Mouse (Mus musculus): ENCODE data around the gene Nckap5l.

Gene Nckap5l

DNA sequence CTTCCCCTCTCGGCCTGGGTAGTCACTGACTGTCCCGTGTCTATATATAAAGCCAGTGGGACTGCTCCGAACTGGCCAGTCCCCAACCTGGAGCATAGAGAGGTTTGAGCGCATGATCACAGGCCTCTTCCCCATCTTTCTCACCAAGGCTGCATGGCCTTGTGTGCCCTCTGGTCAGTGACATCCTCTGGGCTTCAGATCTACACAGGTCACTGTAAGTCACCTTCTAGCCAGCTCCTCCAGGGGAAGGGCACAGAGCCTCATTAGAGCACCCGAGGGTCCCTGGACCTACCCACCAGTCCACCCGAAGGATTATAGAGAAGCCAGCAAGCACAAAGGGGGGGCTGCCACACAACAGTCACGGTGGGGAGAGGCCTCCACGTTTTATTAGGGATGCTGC, 35.9 kb downstream of the Nckap5l start:
- no peak for TF ChIP-seq GATA4 (IDR thresholded peaks at IDR 0.05; ENCODE audit: insufficient replicate concordance, low read length)

DNA sequence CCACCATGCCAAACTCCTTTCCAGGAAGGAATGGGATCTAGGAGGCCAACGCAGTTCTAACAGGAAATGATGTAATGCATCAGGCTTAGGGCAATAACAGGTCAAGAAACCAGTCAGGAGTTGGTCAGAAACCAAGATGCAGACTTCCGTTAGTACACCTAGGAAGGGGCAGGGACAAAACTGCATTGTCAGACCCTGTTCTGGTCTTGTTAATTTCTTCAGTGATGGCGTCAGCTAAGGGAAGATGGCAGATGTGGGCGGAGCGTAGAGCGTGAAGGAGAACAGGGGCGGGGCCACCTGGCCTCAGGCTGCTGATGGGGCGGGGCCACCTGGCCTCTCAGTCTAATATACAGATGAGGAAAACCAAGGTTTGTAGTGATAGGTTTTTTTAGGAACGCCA, 36.4 kb downstream of the Nckap5l start:
- TF ChIP-seq GATA4 (IDR thresholded peaks at IDR 0.05; ENCODE audit: insufficient replicate concordance, low read length): no peak

DNA sequence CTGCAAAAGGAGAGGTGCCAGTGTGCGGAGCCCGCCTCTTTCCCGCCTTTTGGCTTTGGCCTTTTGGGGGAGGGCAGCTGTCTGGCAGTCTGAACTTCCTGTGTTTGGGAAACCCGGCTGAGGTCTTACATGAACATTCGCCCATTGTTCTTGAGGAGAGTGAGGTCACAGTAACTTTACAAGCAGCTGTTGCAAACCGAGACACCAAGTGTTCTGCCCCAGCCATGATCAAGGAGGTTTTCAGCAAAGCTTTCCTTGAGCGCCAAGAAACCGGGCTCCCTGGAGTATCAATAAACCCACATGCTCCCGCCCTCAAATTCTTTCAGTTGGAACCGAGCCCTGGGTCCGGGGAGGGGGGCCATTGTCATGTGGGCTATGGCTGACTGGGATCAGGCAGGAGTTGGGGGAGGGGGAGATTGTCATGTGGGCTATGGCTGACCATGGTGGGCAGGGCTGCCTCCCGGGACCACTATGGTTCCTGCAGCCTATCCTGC, 37.0 kb downstream of the Nckap5l start:
- TF ChIP-seq GATA4 (IDR thresholded peaks at IDR 0.05; ENCODE audit: insufficient replicate concordance, low read length): no peak

DNA sequence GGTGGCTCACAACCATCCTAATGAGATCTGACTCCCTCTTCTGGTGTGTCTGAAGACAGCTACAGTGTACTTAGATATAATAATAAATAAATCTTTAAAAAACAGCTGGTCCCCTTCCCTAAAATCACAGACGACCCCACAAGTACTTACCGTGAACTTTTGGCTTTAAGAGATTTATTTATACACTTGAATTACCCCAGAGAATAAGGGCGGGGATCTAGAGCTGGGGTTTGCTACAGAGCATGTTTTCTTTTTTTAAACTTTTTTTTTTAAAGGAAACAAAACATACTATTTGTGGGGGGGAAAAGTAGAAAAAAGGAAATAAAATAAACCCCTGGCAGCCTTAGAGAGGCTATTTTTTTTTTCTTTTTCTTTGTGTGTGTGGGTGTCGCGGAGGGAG, 37.4 kb downstream of the Nckap5l start:
- no peak for TF ChIP-seq GATA4 (IDR thresholded peaks at IDR 0.05; ENCODE audit: insufficient replicate concordance, low read length)

DNA sequence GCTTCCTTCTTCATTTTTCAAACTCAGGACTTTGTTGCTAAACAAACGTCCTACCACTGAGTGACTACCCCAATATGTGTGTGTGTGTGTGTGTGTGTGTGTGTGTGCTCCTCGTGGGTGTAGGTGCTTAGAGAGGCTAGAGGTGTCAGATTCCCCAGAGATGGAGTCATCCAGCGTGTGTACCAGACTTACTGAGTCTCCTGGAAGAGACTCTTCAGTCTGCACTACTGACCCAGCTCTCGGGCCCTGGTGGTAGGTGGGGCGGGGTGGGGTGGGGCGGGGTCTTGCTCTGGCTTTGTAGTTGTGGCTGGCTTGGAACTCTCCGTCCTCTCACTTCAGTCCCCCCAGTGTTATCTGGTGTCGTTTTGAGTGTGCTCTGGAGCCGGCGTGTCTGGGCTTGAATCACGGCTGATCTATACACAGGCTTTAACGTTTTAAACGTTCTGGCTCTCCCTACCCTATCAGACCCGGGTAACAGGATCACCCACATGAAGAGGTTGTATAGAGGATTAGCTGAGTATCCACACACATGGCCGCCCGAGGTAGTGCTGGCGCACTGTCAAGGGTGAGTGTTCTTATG, 39.8 kb downstream of the Nckap5l start:
- TF ChIP-seq GATA4 (IDR thresholded peaks at IDR 0.05; ENCODE audit: insufficient replicate concordance, low read length): no peak

DNA sequence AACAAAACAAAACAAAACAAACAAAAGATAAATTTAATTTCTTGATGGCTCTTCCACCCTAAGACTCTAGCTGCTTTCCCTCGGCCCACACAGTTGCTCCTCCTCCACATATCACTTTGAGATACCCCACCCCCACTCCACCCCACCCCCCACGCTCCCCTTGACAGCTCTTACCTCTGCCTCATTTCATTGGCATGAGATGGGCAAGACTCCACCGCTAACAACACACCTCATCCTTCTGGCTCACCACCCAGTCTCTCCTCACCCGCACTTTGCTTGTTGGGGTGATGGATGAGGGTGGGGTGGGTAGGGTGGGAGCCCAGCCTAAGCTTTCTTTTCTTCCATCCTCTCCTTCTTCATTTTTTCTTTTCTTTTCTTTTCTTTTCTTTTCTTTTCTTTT, 40.6 kb downstream of the Nckap5l start:
- no peak for TF ChIP-seq GATA4 (IDR thresholded peaks at IDR 0.05; ENCODE audit: insufficient replicate concordance, low read length)

DNA sequence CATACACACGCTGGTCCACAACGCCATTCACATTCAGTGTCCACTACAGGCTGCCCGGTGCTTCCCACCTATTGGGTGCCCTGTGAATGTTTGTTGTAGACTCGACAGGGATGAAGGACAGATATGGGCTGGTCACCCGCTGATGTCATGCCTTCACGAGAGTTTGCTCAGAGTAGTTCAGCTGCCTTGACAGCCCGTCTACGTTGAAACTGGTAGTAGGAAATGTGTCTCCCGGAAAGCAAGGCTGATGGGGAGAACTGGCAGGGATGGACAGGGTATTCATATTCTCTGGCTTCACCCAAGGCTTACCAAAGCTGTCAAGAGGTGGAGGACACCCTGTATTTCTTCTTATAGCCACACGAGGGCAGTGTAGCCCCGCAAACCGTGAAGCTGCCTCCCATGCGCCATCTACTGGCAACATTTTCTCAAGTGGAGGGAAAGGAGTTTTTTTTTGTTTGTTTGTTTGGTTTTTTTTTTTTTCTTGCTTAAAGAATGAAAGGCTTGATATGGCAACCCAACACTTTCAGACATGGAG, 41.1 kb downstream of the Nckap5l start:
- no peak for TF ChIP-seq GATA4 (IDR thresholded peaks at IDR 0.05; ENCODE audit: insufficient replicate concordance, low read length)

DNA sequence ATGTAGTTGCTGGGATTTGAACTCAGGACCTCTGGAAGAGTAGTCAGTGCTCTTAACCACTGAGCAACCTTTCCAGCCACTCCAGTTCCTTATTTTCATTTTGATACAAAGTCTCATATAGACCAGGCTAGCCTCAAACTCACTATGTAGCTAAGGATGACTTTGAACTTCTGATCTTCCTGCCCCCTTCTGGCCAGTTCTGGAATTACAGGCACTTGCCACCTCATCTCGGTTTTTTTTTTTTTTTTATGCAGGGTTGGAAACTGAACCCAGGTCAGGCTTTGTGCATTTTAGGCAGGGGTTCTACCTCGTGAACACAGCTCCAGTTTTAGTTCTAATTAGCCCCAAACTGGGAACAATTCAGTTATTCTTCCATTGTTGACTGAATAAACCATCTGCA, 41.8 kb downstream of the Nckap5l start:
- TF ChIP-seq GATA4 (IDR thresholded peaks at IDR 0.05; ENCODE audit: insufficient replicate concordance, low read length): no peak

DNA sequence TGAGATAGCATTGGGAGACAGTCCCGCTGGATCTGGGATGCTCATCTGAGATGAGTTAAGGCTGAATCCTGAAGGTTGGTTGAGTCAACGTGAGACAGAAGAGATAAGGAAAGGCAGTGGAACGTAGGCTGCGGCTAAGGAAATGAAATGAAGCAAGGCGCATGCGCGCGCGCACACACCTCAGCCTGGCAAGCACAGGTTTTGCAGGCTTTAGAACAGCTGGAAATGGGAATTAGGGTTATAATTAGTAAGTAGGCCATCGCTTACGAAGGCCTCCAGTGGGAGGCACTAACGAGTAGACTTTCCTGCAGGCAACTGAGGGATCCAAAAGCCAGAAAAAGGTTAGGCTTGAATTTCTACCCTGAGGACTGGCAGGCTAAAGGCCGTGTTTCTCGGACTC, 45.8 kb downstream of the Nckap5l start:
- no peak for TF ChIP-seq GATA4 (IDR thresholded peaks at IDR 0.05; ENCODE audit: insufficient replicate concordance, low read length)

DNA sequence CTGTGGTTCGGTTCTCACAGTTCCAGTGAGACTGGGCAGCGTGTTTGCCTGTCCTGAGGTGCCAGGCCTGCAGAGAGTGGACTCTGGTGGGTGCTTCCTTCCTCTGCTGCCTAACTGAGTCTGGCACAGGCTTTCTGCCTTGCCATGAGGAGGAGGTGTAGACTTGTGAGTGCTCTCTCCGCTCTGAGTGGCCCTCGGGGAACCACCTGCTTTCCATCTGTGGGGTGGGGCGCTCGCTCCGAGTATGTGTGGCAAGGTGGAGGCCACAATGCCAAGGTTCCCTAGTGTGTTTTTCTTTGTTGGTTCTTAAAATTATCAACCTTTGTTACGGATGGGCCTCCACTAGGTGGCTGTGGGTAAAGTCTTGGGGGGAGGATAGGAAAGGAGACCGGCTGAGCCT, 48.7 kb downstream of the Nckap5l start:
- no peak for TF ChIP-seq GATA4 (IDR thresholded peaks at IDR 0.05; ENCODE audit: insufficient replicate concordance, low read length)

DNA sequence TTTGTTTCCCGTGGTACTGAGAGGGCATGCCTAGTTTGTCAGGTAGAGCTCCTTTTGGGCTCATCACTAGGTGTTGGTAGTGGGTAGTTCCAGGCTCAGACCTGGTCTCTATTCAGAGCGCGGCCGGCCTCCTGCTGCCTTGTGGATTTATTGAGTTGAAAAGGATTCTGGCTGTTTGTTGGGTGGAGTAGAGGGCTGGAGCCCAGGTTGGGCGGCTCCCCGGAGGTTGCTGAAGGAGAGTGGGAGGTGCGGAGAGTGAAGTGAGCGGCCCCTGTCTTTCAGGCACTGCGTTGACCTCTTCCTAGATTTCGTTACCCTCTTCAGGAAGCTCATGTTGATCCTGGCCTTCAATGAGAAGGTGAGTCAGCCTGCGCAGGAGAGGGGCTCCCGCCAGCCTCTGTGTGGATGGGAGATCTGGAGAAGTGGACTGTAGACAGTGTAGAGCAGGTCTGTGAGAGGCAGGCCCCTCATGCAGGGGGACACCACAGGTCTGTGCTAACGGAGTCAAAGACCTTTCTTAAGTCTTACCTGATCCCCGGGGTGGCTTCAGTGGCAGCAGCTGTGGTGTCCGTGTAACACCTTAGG, 50.5 kb downstream of the Nckap5l start:
- no peak for TF ChIP-seq GATA4 (IDR thresholded peaks at IDR 0.05; ENCODE audit: insufficient replicate concordance, low read length)

DNA sequence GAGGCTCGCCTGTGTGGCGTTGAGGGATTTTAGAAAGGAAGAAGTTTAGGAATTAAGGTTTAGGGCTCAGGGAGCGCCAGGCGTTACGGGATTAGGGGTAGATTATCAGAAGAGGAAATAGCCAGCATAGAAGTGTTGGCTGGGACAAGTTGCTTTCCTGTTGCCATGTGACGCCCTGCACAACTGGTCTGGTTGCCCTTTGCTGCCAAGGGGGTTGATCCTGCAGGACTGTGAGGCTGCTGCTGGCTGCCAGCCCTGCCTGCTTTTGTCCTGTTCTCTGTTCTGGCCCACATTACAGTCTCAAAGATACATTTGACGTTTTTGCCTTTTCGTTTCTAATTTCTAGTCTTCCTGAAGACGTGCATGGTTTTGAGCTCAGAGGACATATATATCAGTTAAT, 52.4 kb downstream of the Nckap5l start:
- TF ChIP-seq GATA4 (IDR thresholded peaks at IDR 0.05; ENCODE audit: insufficient replicate concordance, low read length): no peak

DNA sequence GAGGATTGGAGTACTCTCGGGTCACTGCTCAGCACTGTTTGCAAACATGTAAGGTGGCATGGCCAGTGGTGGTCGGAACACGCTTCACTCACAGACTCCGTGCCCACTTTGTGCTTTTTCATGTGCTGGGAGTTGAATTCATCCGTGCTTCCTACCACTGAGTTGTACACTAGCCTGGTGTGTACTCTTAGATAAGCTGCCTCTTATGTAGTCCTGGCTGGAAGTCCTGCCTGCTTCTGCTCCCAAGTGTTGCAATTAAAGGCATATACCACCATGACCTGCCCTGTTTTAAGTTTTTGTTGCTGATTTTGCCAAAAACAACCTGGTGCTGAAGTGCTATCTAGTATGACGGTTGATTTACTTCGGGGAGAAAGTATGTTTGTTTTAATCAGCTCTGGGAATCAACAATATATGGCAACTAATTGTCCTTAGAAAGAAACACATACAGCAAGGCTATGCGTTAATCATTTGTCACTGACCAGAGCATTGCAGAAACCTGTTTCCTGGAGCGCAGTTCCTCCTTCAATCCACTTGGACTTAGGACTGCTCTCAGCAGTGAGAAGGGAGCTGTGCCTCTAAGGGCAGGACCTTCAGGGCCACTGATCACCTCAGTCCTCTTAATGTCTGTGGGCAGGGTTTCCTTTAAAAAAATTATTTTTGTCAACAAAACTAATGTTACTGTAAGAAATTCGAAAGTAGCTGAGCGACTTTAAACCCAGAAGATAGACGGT, 54.2 kb downstream of the Nckap5l start:
- TF ChIP-seq GATA4 (IDR thresholded peaks at IDR 0.05; ENCODE audit: insufficient replicate concordance, low read length): no peak

DNA sequence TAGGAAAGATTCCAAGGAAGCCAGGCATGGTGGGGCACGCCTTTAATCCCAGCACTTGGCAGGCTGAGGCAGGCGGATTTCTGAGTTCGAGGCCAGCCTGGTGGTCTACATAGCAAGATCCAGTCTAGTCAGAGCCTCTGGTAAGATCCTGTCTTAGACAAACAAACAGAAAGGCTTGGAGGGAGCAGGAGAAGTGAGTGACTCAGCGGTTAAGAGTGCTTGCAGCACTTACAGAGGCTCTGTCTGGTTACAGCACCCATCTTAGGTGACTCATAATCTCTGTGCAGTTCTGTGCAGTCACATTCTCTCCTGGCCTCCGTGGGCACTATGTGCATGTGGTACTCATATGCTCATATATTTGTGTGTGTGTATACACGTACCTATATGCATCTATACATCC, 56.9 kb downstream of the Nckap5l start:
- TF ChIP-seq GATA4 (IDR thresholded peaks at IDR 0.05; ENCODE audit: insufficient replicate concordance, low read length): no peak

DNA sequence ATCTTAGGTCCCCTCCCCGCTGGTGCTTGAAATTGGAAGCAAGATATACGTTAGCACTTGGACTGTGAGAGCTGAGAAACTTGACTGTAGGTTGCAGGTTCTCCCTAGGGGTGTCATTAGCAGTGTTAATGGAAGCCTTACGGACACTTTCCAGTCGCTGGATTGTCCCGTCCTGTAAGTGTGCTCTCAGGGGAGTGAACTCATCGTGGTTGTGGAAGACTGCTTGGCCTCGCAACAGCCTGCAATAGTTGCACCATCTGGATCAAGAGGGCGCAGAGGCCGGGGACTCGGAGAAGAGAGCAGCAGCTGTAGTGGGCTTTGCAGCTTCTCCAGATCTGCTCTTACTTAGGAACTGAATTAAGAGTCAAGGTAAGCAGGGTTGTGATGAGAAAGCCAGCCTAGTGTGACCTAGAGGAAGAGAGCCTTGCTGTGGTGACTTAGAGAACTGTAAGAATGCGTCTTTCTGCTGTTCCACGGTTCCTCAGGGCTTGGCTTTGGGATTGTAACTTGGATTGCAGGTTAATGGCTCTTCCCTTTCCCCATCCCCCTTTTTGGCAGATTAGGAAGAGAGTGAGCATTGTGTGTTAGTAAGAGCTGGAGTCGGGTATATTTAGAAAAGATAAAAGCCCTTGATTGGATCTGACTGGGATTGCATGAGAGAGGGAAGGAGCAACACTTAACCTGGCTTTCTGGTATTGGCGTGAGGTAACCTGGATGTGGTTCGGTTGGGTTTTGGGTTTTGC, 57.9 kb downstream of the Nckap5l start:
- no peak for TF ChIP-seq GATA4 (IDR thresholded peaks at IDR 0.05; ENCODE audit: insufficient replicate concordance, low read length)

DNA sequence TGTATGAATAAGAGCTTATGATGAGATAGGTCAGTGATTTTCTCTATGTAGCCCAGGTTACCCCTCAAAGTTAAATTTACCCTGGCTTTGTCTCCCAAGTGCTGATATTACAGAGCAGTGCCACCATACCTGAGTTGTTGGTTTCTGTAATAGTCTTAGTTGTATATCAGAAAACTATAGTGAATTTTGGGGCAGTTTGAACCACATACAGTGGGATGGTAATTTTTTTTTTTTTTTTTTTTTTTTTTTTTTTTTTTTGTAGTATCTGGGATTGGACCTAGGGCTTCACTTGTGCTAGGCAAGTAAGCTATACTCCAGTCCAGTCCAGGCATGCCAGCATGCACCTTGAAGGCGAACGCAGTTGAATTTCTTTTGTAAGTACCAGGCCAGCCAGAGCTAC, 59.9 kb downstream of the Nckap5l start:
- TF ChIP-seq GATA4 (IDR thresholded peaks at IDR 0.05; ENCODE audit: insufficient replicate concordance, low read length): no peak
